Mouse (Mus musculus) limb, embryonic 10.5 days (tissue): ENCODE measurements around the gene Zfp641. TPM values are rescaled to one million over a fixed set of nuclear protein-coding genes. Genes with fewer than 3 reads are reported as not detected.

Experiments
- DNase-seq: peaks from one replicate; pipeline ENCODE4 v3.0.0-alpha.2; 2017; ENCODE audit warnings: low spot score
- H3K27ac ChIP-seq: fragments of 300-500 bp; sonication (generic); 2 replicates; pipeline ENCODE4 v1.5.1; 2016; ENCODE audit warnings: mild to moderate bottlenecking
- H3K27me3 ChIP-seq: fragments of 300-500 bp; sonication (generic); 2 replicates; pipeline ENCODE4 v1.6.1; 2016; ENCODE audit warnings: low read depth, mild to moderate bottlenecking; ENCODE audit not compliant: poor library complexity, severe bottlenecking
- H3K36me3 ChIP-seq: fragments of 300-500 bp; sonication (generic); 2 replicates; pipeline ENCODE4 v1.6.1; 2016; ENCODE audit warnings: mild to moderate bottlenecking, moderate library complexity
- H3K4me1 ChIP-seq: fragments of 300-500 bp; sonication (generic); 2 replicates; pipeline ENCODE4 v1.6.1; 2016
- H3K4me3 ChIP-seq: fragments of 300-500 bp; sonication (generic); 2 replicates; pipeline ENCODE4 v1.5.1; 2016; ENCODE audit warnings: mild to moderate bottlenecking, moderate library complexity
- H3K9me3 ChIP-seq: fragments of 300-500 bp; sonication (generic); replicated peaks from 2 replicates; pipeline ENCODE4 v1.6.1; 2016; ENCODE audit warnings: mild to moderate bottlenecking
- WGBS: fragments of 180-500 bp; shearing (Covaris S2); methylation state at CpG from one replicate; pipeline ENCODE4 v1.1.7; 2016; 5-methylcytosine and 5-hydroxymethylcytosine counted together
- polyA plus RNA-seq: library from polyadenylated mRNA; unstranded; fragments of >200 nt; fragmentation: Nextera tagmentation; extraction: Ambion mirVana; gene quantifications from 2 replicates; pipeline ENCODE4 v1.2.1, GENCODE M21; 2016

The Zfp641 gene
- 0.08 and 0.11 TPM in 2 replicates for polyA plus RNA-seq

DNA sequence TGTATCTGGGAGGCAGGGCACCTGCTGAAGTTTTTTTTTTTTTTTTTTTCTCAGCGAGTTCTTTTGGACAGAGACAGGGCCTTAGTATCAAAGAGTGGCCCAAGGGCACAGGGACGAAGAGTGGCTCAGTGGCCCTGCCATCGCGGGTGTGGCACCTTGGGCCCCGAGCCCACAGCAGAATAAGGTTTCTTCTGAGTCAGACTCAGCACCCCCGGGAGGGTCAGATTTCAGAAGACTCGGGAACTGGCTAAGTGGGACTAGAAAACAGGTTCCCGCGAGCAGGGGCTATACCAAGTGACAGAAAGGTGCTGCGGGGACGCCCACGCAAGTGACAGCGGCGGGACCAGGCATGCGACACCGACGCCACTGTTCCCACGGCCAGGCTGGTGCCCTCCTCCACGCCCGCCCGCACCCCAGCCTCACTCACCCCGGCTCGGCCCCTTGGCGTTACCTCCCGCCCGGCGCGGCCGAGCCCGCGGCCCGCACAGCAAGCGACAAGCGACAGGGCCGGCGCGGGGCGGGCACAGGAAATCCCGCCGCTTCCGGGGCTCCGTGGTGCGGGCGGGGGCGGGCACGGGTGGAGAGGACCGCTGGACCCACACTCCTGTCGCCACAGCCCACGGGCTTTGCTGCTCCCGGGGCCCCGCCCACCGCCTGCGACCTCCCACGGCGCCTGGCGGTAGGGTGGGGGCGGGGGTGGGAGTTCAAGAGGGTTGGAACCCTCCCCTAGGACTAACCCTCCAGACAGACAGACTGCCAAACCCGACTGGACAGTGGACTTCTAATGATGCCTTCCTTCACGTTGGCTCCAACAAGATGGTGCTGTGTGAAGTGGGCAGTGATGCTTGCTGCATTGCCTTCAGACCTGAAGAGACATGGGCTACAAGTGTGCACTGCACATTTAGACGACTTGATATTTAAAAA, at the start of gene Zfp641:
Gene Zfp641, minus strand, starts transcription at position 534 of the 924 bp plus-strand sequence.
- peak within 1 kb of the TSS; percentile 65 for H3K4me3 ChIP-seq
- no peaks in the 10 kb centered on the region for H3K9me3 ChIP-seq
- DNase-seq = peak; percentile 48
- peaks cover 8% of the 10 kb centered on the region for H3K4me1 ChIP-seq
- peak within 1 kb of the TSS; percentile 69 for H3K27ac ChIP-seq
- no peaks in the 10 kb centered on the region for H3K36me3 ChIP-seq
- peaks cover 18% of the 10 kb centered on the region for H3K27me3 ChIP-seq
- 2% methylated on average over 58 of the region's 60 CpGs for WGBS

DNA sequence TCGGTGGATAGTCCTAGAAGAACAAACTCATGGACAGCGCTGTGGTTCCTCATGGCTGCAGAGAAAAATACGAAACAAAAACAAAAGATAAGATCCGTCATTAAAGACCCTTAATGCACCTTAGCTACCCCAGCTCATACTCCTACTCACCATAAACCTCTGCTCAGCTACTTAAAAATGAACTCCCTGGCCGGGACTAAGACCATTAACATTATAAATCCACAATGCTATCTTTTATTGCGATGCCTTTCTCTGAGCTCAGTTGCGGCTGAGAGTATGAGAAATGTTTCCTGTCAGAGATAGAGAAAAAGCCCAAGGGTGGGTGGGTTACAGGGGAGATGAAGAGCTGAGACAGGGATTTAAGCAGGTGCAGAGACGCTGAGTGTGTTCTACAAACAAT, 44.9 kb upstream of the Zfp641 start, which contains the start of gene Olfr284:
Gene Olfr284, minus strand, starts transcription at position 101 of the 400 bp plus-strand sequence.
- Histone ChIP-seq H3K9me3 (no peaks in the 10 kb centered on the region), H3K4me3 (no peak within 1 kb of the TSS), H3K27me3 (no peaks in the 10 kb centered on the region), H3K36me3 (no peaks in the 10 kb centered on the region), H3K4me1 (no peaks in the 10 kb centered on the region), H3K27ac (no peak within 1 kb of the TSS)
- DNase-seq = no peak
- WGBS = 89% methylated on average over 8 of the region's 8 CpGs

DNA sequence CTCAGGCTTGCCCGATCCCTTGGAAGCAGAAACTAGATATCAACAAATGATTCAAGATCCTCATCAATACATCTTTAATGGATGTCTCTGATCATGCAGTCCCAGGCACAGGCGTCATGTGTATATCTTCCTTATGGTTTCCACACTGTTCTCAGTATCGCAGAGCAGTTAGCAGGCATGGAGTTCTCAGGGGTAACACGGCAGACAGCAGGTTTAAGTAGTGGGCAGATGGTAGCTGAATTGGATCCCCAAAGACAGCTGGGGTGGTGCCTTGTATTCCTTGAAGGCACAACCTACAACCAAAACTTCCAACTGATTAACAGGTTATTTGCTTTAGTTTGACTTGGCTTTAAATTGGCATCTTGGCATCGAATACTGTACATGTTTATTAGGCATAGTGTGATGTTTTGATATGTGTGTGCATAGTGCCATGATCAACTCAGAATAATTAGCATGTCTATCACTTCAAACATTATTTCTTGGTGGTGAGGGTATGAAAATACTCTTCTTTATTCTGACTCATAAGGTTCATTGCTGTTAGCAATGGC, 21.3 kb upstream of the Zfp641 start, which contains the start of gene Olfr285:
Gene Olfr285, minus strand, starts transcription at position 177 of the 548 bp plus-strand sequence.
- whole genome bisulfite sequencing = 92% methylated on average over 5 of the region's 5 CpGs
- no peak within 1 kb of the TSS for H3K27ac ChIP-seq
- H3K4me3 ChIP-seq = no peak within 1 kb of the TSS
- H3K27me3 ChIP-seq = no peaks in the 10 kb centered on the region
- no peaks in the 10 kb centered on the region for H3K9me3 ChIP-seq
- no peak for DNase-seq
- no peaks in the 10 kb centered on the region for H3K36me3 ChIP-seq
- no peaks in the 10 kb centered on the region for H3K4me1 ChIP-seq

DNA sequence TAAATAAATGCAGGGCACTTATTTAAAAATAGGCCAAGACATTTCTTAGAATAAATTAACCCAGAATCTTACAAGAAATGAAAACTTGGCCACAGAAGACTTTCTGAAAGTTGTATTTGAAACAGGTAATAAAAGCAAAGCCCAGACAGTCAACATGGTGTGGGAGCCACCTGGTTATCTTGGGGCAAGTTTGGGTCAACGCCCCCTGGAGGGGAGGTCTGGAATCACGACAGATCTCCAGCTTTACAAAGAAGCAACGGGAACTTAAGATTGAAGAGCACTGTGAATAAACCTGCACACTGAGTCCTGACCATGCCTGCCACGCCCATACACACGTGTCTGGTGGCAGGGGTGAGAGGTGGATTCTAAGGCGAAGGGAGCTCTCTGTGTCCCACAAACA, 19.7 kb upstream of the Zfp641 start:
- WGBS = 60% methylated on average over 6 of the region's 6 CpGs
- Histone ChIP-seq H3K9me3 (no peaks in the 10 kb centered on the region), H3K27ac (no peak overlapping the region), H3K4me3 (no peak overlapping the region), H3K4me1 (no peaks in the 10 kb centered on the region), H3K27me3 (no peaks in the 10 kb centered on the region), H3K36me3 (no peaks in the 10 kb centered on the region)
- no peak for DNase-seq

DNA sequence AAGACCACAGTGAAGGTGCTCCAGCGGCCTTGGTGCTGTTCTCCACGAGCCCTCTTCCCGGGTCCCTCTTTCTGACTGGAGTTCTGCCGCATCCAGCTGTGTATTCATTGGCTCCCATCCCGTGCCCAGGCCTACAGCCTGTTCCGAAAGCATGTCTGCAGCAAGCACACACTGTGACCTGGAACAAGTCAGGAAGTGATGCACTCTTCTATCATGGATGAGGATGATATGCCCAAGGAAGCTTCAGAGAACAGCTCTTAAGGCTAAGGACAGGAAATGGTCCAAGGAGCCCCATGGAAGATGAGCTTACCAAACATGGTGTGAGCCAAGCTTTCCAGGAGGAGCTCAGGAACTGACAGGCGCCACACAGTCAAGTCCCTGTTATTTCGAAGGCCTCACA, 2.3 kb downstream of the Zfp641 start:
- WGBS = 91% methylated on average over 8 of the region's 8 CpGs
- no peak for DNase-seq
- Histone ChIP-seq H3K4me1 (peaks cover 8% of the 10 kb centered on the region), H3K27ac (no peak overlapping the region), H3K9me3 (no peaks in the 10 kb centered on the region), H3K27me3 (peaks cover 18% of the 10 kb centered on the region), H3K4me3 (no peak overlapping the region), H3K36me3 (no peaks in the 10 kb centered on the region)

DNA sequence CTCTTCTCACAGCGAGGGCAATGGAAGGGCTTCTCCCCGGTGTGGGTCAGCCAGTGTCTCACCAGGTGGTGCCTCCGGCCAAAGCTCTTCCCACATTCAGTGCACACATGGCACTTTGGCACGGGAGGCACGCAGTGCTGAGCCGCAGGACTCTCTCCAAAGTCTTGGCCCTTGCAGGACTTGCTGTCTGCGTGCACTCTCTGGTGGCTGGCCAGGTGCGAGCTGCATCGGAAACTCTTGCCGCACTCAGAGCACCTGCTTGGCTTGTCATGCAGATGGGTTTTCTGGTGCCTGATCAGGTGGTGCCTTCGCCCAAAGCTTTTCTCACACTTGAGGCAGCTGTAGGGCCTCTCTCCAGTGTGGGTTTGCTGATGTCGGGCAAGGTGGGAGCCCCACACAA, 7.4 kb downstream of the Zfp641 start:
- H3K27ac ChIP-seq = no peak overlapping the region
- H3K27me3 ChIP-seq = no peaks in the 10 kb centered on the region
- H3K4me1 ChIP-seq = no peaks in the 10 kb centered on the region
- H3K9me3 ChIP-seq = no peaks in the 10 kb centered on the region
- H3K36me3 ChIP-seq = no peaks in the 10 kb centered on the region
- no peak overlapping the region for H3K4me3 ChIP-seq
- no peak for DNase-seq
- 69% methylated on average over 12 of the region's 12 CpGs for WGBS

DNA sequence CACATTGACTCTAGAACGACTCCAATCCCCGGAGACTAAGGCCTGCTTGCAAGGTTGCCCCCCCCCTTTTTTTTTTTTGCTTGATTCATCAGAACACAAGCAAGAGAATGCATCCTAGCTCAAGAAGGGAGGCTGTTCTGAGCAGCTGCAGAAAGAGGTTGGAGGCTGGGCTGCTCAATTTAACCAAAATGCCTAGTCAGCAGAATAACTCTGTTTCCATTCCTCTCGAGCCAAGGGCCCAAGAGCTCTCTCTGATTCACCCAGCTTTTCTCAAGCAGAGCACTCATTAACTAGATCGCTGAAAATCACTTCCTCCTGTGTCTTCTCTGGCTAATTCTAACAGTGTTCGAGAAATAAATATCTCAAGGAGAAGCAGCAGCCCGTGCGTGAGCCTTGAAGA, 9.5 kb downstream of the Zfp641 start:
- no peaks in the 10 kb centered on the region for H3K9me3 ChIP-seq
- H3K4me3 ChIP-seq = no peak overlapping the region
- 85% methylated on average over 7 of the region's 7 CpGs for WGBS

DNA sequence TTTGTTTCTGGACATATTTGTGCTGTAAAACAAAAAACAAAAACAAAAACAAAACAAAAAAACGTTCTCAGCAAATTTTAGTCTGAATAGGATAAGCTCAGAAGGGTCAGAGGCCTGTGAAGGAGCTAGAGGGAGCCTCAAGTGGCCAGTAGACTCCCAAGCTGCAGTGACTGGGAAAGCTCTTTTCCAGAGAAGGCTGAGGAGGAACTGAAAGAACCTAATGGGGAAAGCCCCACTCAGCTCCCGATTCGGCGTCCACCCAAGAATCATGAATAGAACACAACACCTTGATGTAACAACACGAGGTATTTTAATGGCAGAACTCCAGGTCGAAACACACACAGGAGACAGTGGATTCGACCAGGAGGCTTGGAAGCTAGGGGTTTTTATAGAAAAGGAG, 38.2 kb downstream of the Zfp641 start:
- WGBS = 86% methylated on average over 7 of the region's 7 CpGs
- DNase-seq = no peak

More for the DNA sequence above, 9.5 kb downstream of the Zfp641 start:
- H3K4me1 ChIP-seq = no peaks in the 10 kb centered on the region
- no peaks in the 10 kb centered on the region for H3K27me3 ChIP-seq
- no peaks in the 10 kb centered on the region for H3K36me3 ChIP-seq
- DNase-seq = no peak
- no peak overlapping the region for H3K27ac ChIP-seq

DNA sequence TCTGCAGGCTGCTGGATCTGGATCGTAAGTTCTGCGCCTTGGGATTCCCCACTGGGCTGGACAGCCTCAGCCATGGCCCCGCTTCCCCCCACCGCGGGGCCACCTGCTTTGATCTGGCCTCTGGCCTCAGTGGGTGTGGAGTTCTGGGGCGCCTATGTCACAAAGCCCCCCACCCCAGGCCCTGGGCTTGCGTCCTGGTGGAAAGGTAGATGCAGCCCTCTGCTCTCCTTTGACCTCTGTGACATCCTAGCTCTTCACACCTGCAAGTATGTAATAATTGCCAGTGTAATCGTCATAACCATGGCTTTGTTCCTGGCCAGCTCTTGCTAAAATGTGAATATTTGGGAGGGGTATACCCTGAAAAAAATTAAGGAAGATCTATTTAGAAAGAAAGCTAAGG, 38.8 kb downstream of the Zfp641 start, which contains the start of gene H1fnt:
Gene H1fnt, minus strand, starts transcription at position 101 of the 400 bp plus-strand sequence.
- WGBS = 83% methylated on average over 8 of the region's 8 CpGs
- Histone ChIP-seq H3K27me3 (no peaks in the 10 kb centered on the region), H3K36me3 (no peaks in the 10 kb centered on the region), H3K27ac (no peak within 1 kb of the TSS), H3K9me3 (no peaks in the 10 kb centered on the region), H3K4me1 (no peaks in the 10 kb centered on the region), H3K4me3 (no peak within 1 kb of the TSS)
- DNase-seq = no peak

More for the DNA sequence above, 38.2 kb downstream of the Zfp641 start:
- Histone ChIP-seq H3K4me3 (no peak overlapping the region), H3K27me3 (no peaks in the 10 kb centered on the region), H3K36me3 (no peaks in the 10 kb centered on the region), H3K9me3 (no peaks in the 10 kb centered on the region), H3K27ac (no peak overlapping the region), H3K4me1 (no peaks in the 10 kb centered on the region)

DNA sequence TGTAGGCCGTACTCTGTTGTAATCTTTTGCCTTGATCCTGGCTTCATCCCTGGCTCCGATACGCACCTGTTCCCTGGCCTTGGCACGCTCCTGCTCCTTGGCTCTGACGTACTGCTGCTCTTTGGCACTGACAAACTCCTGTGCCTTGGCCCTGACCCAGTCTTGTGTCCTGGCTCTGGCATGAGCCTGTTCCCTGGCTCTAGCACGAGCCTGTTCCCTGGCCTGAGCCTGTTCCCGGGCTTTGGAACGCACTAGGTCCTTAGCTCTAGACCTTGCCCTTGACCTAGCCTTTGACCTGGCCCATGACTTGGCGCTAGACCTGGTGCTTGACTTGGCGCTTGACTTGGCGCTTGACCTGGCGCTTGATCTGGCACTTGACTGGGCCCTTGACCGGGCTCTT, 39.7 kb downstream of the Zfp641 start:
- Histone ChIP-seq H3K27me3 (no peaks in the 10 kb centered on the region), H3K27ac (no peak overlapping the region), H3K4me1 (no peaks in the 10 kb centered on the region), H3K4me3 (no peak overlapping the region), H3K36me3 (no peaks in the 10 kb centered on the region), H3K9me3 (no peaks in the 10 kb centered on the region)
- DNase-seq = no peak
- WGBS = 96% methylated on average over 13 of the region's 13 CpGs

Other genes with a start within 250 kb of the Zfp641 start
- gene Pfkm, start 203.6 kb downstream of the Zfp641 start, polyA plus RNA-seq = 36.3 and 42.9 TPM in 2 replicates
- gene Senp1, start 202.4 kb downstream of the Zfp641 start, polyA plus RNA-seq = 46.8 and 51.6 TPM in 2 replicates
- 36.1 and 40.4 TPM in 2 replicates for gene Asb8, start 130.5 kb downstream of the Zfp641 start, polyA plus RNA-seq
- 0.11 and 0.33 TPM in 2 replicates for gene Ccdc184, start 129.0 kb downstream of the Zfp641 start, polyA plus RNA-seq
- gene Olfr288, start 100.6 kb downstream of the Zfp641 start, polyA plus RNA-seq = not detected in 2 replicates
- not detected in 2 replicates for gene Gm44579, start 75.2 kb downstream of the Zfp641 start, polyA plus RNA-seq
- not detected in 2 replicates for gene Olfr287, start 75.1 kb downstream of the Zfp641 start, polyA plus RNA-seq
- not detected in 2 replicates for gene Olfr286, start 61.7 kb downstream of the Zfp641 start, polyA plus RNA-seq
- not detected in 2 replicates for gene H1fnt, start 38.9 kb downstream of the Zfp641 start, polyA plus RNA-seq
- gene Olfr285, start 21.2 kb upstream of the Zfp641 start, polyA plus RNA-seq = not detected in 2 replicates
- gene Olfr284, start 44.8 kb upstream of the Zfp641 start, polyA plus RNA-seq = not detected in 2 replicates
- gene Olfr283, start 84.8 kb upstream of the Zfp641 start, polyA plus RNA-seq = not detected in 2 replicates
- not detected in 2 replicates for gene Olfr282, start 135.1 kb upstream of the Zfp641 start, polyA plus RNA-seq
- not detected in 2 replicates for gene Olfr281, start 156.4 kb upstream of the Zfp641 start, polyA plus RNA-seq
- not detected in 2 replicates for gene OR5BS1P, start 173.7 kb upstream of the Zfp641 start, polyA plus RNA-seq
- gene Lalba, start 186.6 kb upstream of the Zfp641 start, polyA plus RNA-seq = 0.25 and 0.67 TPM in 2 replicates
- gene Olfr279, start 196.2 kb upstream of the Zfp641 start, polyA plus RNA-seq = not detected in 2 replicates
- 168 and 181 TPM in 2 replicates for gene Kansl2, start 238.1 kb upstream of the Zfp641 start, polyA plus RNA-seq